Mouse (Mus musculus) MEL (cell line): Measurements from ENCODE around the gene 4931409K22Rik. TPM values are rescaled to one million over a fixed set of nuclear protein-coding genes. Genes with fewer than 3 reads are reported as not detected.

Experiments
- polyA plus RNA-seq, 2 experiments: library from polyadenylated mRNA; stranded (reverse) in 1 of 2; unstranded in 1 of 2; fragments of >175 nt in 1 of 2; fragments of >200 nt in 1 of 2; gene quantifications; 2 replicates each; pipeline versions ENCODE4 v1.2.1 to v1.2.4; 2012; ENCODE audit warnings: low replicate concordance in 2 of 2, low read depth in 1 of 2; ENCODE audit not compliant: insufficient read length in 2 of 2, insufficient read depth in 1 of 2, missing spikeins in 1 of 2
- total RNA-seq: library from RNA; depleted of rRNA; stranded (reverse); fragments of 300-350 nt; gene quantifications from 2 replicates; pipeline ENCODE4 v1.2.3, GENCODE M21; 2012; rRNA removed

Gene 4931409K22Rik
- total and polyA plus RNA-seq, 3 experiments: not detected

Other genes with a start within 250 kb of the 4931409K22Rik start
- gene Kcnh2, start 205.2 kb downstream of the 4931409K22Rik start, total RNA-seq: 1.8 and 2.0 TPM in 2 replicates
- 1 to 10 TPM in 1 of 2 experiments, not detected in 1; 6.8 TPM for gene Kcnh2, start 205.2 kb downstream of the 4931409K22Rik start, polyA plus RNA-seq
- gene Nos3, start 192.0 kb downstream of the 4931409K22Rik start, total RNA-seq: 2.0 and 3.9 TPM in 2 replicates
- gene Nos3, start 192.0 kb downstream of the 4931409K22Rik start, polyA plus RNA-seq: 1 to 10 TPM in 1 of 2 experiments, not detected in 1; 6.2 TPM
- gene Atg9b, start 164.7 kb downstream of the 4931409K22Rik start, total RNA-seq: 30.2 and 41.2 TPM in 2 replicates
- 10 to 100 TPM in 1 of 2 experiments, not detected in 1; 41.5 TPM for gene Atg9b, start 164.7 kb downstream of the 4931409K22Rik start, polyA plus RNA-seq
- 72.4 and 76.9 TPM in 2 replicates for gene Abcb8, start 163.1 kb downstream of the 4931409K22Rik start, total RNA-seq
- gene Abcb8, start 163.1 kb downstream of the 4931409K22Rik start, polyA plus RNA-seq: 100 to 1,000 TPM in 1 of 2 experiments, not detected in 1; 124 TPM
- gene Asic3, start 143.4 kb downstream of the 4931409K22Rik start, total RNA-seq: 0.04 TPM in 1 of 2 replicates, not detected in the other
- gene Asic3, start 143.4 kb downstream of the 4931409K22Rik start, polyA plus RNA-seq: under 1 TPM in 1 of 2 experiments, not detected in 1; 0.35 TPM
- 18.2 and 24.8 TPM in 2 replicates for gene Cdk5, start 133.3 kb downstream of the 4931409K22Rik start, total RNA-seq
- 10 to 100 TPM in 1 of 2 experiments, not detected in 1; 82.6 TPM for gene Cdk5, start 133.3 kb downstream of the 4931409K22Rik start, polyA plus RNA-seq
- 20.1 and 20.9 TPM in 2 replicates for gene Slc4a2, start 133.0 kb downstream of the 4931409K22Rik start, total RNA-seq
- 10 to 100 TPM in 1 of 2 experiments, not detected in 1; 56.3 TPM for gene Slc4a2, start 133.0 kb downstream of the 4931409K22Rik start, polyA plus RNA-seq
- 87.6 and 111 TPM in 2 replicates for gene Fastk, start 111.5 kb downstream of the 4931409K22Rik start, total RNA-seq
- gene Fastk, start 111.5 kb downstream of the 4931409K22Rik start, polyA plus RNA-seq: 100 to 1,000 TPM; 228 to 273 TPM
- gene Tmub1, start 109.0 kb downstream of the 4931409K22Rik start, total RNA-seq: 16.4 and 17.8 TPM in 2 replicates
- gene Tmub1, start 109.0 kb downstream of the 4931409K22Rik start, polyA plus RNA-seq: 10 to 100 TPM in 1 of 2 experiments, not detected in 1; 36.0 TPM
- gene Agap3, start 104.6 kb downstream of the 4931409K22Rik start, total RNA-seq: 104 and 116 TPM in 2 replicates
- gene Agap3, start 104.6 kb downstream of the 4931409K22Rik start, polyA plus RNA-seq: 100 to 1,000 TPM; 138 to 203 TPM
- 0.08 and 0.36 TPM in 2 replicates for gene Gbx1, start 29.6 kb downstream of the 4931409K22Rik start, total RNA-seq
- gene Gbx1, start 29.6 kb downstream of the 4931409K22Rik start, polyA plus RNA-seq: under 1 TPM in 1 of 2 experiments, not detected in 1; 0.49 TPM
- 0.12 and 0.13 TPM in 2 replicates for gene Asb10, start 15.8 kb downstream of the 4931409K22Rik start, total RNA-seq
- under 1 TPM in 1 of 2 experiments, not detected in 1; 0.32 TPM for gene Asb10, start 15.8 kb downstream of the 4931409K22Rik start, polyA plus RNA-seq
- 228 and 257 TPM in 2 replicates for gene Abcf2, start 20.7 kb upstream of the 4931409K22Rik start, total RNA-seq
- gene Abcf2, start 20.7 kb upstream of the 4931409K22Rik start, polyA plus RNA-seq: 100 to 1,000 TPM in 1 of 2 experiments, not detected in 1; 244 TPM
- 37.1 and 37.9 TPM in 2 replicates for gene Chpf2, start 29.9 kb upstream of the 4931409K22Rik start, total RNA-seq
- 10 to 100 TPM in 1 of 2 experiments, not detected in 1; 39.7 TPM for gene Chpf2, start 29.9 kb upstream of the 4931409K22Rik start, polyA plus RNA-seq
- 2.1 and 2.7 TPM in 2 replicates for gene Smarcd3, start 67.6 kb upstream of the 4931409K22Rik start, total RNA-seq
- gene Smarcd3, start 67.6 kb upstream of the 4931409K22Rik start, polyA plus RNA-seq: 10 to 100 TPM in 1 of 2 experiments, not detected in 1; 16.5 TPM
- gene Nub1, start 128.7 kb upstream of the 4931409K22Rik start, total RNA-seq: 38.3 and 45.0 TPM in 2 replicates
- gene Nub1, start 128.7 kb upstream of the 4931409K22Rik start, polyA plus RNA-seq: 10 to 100 TPM in 1 of 2 experiments, not detected in 1; 59.6 TPM
- 0.07 TPM in 1 of 2 replicates, not detected in the other for gene Wdr86, start 173.9 kb upstream of the 4931409K22Rik start, total RNA-seq
- gene Wdr86, start 173.9 kb upstream of the 4931409K22Rik start, polyA plus RNA-seq: not detected
- not detected in 2 replicates for gene Crygn, start 201.2 kb upstream of the 4931409K22Rik start, total RNA-seq
- under 1 TPM in 1 of 2 experiments, not detected in 1; 0.89 TPM for gene Crygn, start 201.2 kb upstream of the 4931409K22Rik start, polyA plus RNA-seq